Mouse (Mus musculus) lung, embryonic 14.5 days (tissue): ENCODE measurements at regions not wholly inside any gene's neighbourhood (a gene's known extent, or its start where the extent isn't known, plus 50 kb on each side); places are given as distances from the start of the nearest gene placed in this dataset.

Source experiments
- ATAC-seq: fragments of 200-750 bp; cut with Nextera tagmentation; 2 replicates; pipeline ENCODE4 v1.8.0; 2017; ENCODE audit warnings: mild to moderate bottlenecking, moderate TSS enrichment, moderate library complexity; ENCODE audit not compliant: insufficient read depth
- DNase-seq: peaks from one replicate; pipeline ENCODE4 v3.0.0-alpha.2; 2015
- H3K27ac ChIP-seq: fragments of 300-500 bp; sonication (generic); 2 replicates; pipeline ENCODE4 v1.5.1; 2014; ENCODE audit warnings: low read depth, mild to moderate bottlenecking, moderate library complexity
- H3K27me3 ChIP-seq: fragments of 300-500 bp; sonication (generic); 2 replicates; pipeline ENCODE4 v1.6.1; 2014; ENCODE audit warnings: low read length, control low read depth; ENCODE audit not compliant: insufficient read depth
- H3K36me3 ChIP-seq: fragments of 300-500 bp; sonication (generic); 2 replicates; pipeline ENCODE4 v1.6.1; 2014; ENCODE audit warnings: control low read depth; ENCODE audit not compliant: insufficient read depth
- H3K4me1 ChIP-seq: fragments of 300-500 bp; sonication (generic); 2 replicates; pipeline ENCODE4 v1.6.1; 2014; ENCODE audit warnings: antibody characterized with exemption, control low read depth; ENCODE audit not compliant: insufficient read depth
- H3K4me2 ChIP-seq: fragments of 300-500 bp; sonication (generic); 2 replicates; pipeline ENCODE4 v1.6.1; 2014; ENCODE audit warnings: mild to moderate bottlenecking
- H3K4me3 ChIP-seq: fragments of 300-500 bp; sonication (generic); 2 replicates; pipeline ENCODE4 v1.5.1; 2014; ENCODE audit warnings: low read depth, low read length
- H3K9ac ChIP-seq: fragments of 300-500 bp; sonication (generic); 2 replicates; pipeline ENCODE4 v1.6.1; 2014
- H3K9me3 ChIP-seq: fragments of 300-500 bp; sonication (generic); 2 replicates; pipeline ENCODE4 v1.6.1; 2016; ENCODE audit warnings: low read depth, low read length, control low read depth
- CTCF ChIP-seq: IDR thresholded peaks from 2 replicates; pipeline ENCODE4 v1.5.1; 2016; ENCODE audit warnings: antibody characterized with exemption, low read depth
- WGBS: fragments of 180-500 bp; shearing (Covaris S2); extraction: QIAGEN DNeasy Blood & Tissue Kit; methylation state at CpG from one replicate; pipeline ENCODE4 v1.1.7; 2014; 5-methylcytosine and 5-hydroxymethylcytosine counted together

DNA sequence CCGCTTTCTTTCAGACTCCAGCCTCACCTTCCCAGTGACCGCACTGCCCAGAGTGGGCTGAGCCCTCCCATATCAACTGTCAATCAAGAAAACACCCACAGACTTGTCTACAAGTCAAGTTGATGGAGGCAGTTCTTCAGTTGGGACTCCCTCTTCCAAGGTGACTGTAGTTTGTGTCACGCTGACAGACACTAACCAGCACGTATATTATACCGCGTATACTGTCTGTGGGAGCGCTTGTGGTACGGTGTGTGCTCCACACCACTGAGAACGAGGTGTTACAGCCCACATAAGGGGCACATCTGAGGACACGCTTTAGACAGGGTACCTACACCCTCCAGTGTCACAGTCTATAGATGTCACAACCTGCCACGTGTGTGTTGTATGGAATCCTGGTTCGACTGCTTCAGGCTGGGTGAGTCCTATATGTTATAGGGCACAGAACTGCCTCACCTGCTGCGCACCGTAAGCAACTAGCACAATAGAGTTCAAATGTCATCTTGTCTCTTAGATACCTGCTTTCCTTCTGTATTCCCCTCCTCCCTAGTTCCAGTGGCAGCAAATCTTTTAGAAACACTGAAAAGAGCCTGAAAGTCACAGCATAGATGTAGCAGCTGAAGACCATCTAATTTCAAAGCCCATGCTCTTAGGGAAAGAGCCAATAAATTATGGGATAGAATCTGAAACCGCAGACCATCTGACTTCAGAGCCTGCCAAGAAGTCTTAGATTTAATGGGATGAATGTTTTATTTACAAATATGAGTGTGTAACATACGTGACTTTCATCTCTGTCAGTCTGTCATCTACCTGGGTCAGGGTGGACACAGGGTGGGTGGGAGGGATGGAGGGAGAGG is 219.8 kb downstream of the Etnk1 start:
- no peaks in the 10 kb centered on the region for H3K4me1 ChIP-seq
- WGBS = 83% methylated on average over 16 of the region's 16 CpGs
- no peak for TF ChIP-seq CTCF
- peak; percentile 84 for DNase-seq
- no peak overlapping the region for H3K4me3 ChIP-seq
- no peaks in the 10 kb centered on the region for H3K27me3 ChIP-seq
- ATAC-seq = peak; percentile 86
- no peaks in the 10 kb centered on the region for H3K9me3 ChIP-seq
- no peak overlapping the region for H3K4me2 ChIP-seq
- H3K36me3 ChIP-seq = no peaks in the 10 kb centered on the region
- no peak overlapping the region for H3K27ac ChIP-seq
- H3K9ac ChIP-seq = no peak overlapping the region

DNA sequence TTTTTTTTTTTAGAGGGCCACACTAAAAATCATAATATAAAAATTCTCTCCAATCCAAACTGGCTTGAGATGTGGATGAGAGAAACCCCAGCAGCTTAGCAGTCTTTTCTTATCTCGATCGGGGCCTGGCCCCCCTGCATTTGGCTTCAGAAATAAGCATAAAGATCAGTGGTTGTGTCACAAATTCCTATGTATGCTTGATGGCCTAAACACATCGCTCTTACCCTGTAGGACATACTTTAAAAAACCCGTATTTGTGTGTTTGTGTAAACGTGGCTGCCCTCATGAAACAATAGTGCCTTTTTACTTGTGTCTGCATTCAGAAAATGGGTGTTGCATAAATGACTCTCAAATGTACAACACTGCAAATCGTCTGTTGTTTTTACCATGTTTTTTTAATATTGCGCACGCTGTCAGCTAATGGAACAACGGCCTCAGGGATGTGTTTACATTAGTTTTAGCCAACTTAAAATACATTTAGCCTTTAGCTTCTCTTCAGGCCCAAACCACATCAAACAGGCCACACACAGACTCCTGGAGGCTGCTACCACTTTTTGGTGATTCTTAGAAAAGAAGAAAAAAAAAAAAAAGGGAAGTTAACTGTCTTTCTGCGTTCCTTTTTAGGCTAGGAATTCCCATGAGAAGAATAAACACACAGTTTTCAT is 226.7 kb downstream of the Etnk1 start:
- no peaks in the 10 kb centered on the region for H3K4me1 ChIP-seq
- no peaks in the 10 kb centered on the region for H3K9me3 ChIP-seq
- no peak overlapping the region for H3K9ac ChIP-seq
- no peak for TF ChIP-seq CTCF
- no peak overlapping the region for H3K4me3 ChIP-seq
- no peaks in the 10 kb centered on the region for H3K36me3 ChIP-seq
- WGBS = 37% methylated on average over 10 of the region's 10 CpGs
- H3K27ac ChIP-seq = peak overlapping the region; percentile 72
- DNase-seq (peak; percentile 82), ATAC-seq (peak; percentile 81)
- H3K4me2 ChIP-seq = no peak overlapping the region
- no peaks in the 10 kb centered on the region for H3K27me3 ChIP-seq

DNA sequence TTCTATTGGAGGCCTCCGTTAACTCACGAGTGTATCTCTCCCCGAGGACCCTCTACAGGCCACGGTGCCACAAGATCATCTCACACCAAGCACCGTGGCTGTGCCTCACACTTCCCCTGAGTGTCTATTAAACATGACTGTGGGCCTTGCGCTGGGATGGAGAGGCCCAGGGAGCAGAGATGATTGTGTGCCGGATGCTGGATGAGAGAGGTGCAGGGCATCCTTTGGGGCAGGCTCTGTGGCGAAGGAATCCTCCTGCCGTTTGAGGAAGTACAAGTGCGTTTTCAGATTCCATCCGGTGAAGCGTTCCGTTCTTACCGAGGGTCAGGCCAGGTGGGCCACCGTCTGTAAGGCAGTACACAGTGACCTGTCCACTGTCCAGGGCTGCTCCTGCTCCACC is 227.4 kb downstream of the Etnk1 start:
- H3K27me3 ChIP-seq = no peaks in the 10 kb centered on the region
- no peak overlapping the region for H3K4me2 ChIP-seq
- TF ChIP-seq CTCF = no peak
- H3K4me3 ChIP-seq = no peak overlapping the region
- DNase-seq (no peak), ATAC-seq (peak; percentile 51; the same call in 1 of the 2 replicates)
- no peaks in the 10 kb centered on the region for H3K4me1 ChIP-seq
- no peak overlapping the region for H3K9ac ChIP-seq
- no peaks in the 10 kb centered on the region for H3K36me3 ChIP-seq
- WGBS = 69% methylated on average over 15 of the region's 15 CpGs
- H3K27ac ChIP-seq = peak overlapping the region; percentile 72
- H3K9me3 ChIP-seq = no peaks in the 10 kb centered on the region

DNA sequence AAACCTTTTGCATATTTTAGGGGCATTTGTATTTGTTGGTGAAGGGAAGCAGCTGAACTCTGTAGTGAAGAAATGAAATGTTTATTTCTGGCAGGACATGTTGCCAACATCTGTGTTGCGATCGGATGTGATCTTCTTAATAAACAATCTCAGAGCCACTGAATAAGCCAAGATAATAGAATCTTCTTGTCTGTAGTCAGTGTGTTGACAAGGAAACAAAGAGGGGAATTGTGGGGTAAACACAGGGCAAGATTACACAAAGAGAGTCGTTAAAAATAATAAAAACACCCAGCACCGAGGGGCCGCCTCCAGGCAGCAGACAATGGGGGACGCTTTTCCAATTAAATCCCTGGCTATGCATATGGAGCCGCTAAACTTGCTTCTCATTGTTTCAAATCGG is 234.4 kb downstream of the Etnk1 start:
- Histone ChIP-seq H3K9ac (no peak overlapping the region), H3K4me1 (no peaks in the 10 kb centered on the region), H3K27me3 (no peaks in the 10 kb centered on the region), H3K27ac (no peak overlapping the region), H3K4me3 (no peak overlapping the region), H3K4me2 (no peak overlapping the region), H3K36me3 (no peaks in the 10 kb centered on the region), H3K9me3 (no peaks in the 10 kb centered on the region)
- no peak for TF ChIP-seq CTCF
- WGBS = 36% methylated on average over 8 of the region's 8 CpGs
- peak; percentile 61 for DNase-seq
- ATAC-seq = 0 out of 2 replicates have a peak, but pooled peaks have one; percentile 24

DNA sequence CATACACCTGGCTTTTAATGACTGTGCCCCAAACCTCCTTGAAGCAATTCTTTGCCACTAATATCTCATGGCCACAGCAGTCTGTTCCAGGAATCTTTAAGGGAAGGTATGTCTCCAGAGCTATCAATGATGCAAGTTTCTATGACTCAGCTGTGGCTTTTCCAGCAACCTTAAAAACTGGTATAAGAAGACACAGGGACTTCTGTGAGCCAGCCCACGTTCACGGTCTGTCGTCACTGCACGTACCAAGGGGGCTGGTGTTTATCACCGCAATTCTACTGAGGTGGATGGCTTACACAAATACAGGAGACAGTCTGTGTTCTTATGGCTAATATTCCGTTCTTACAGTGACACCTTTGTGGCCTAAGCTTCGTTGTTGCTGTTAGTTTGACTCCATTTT is 234.9 kb downstream of the Etnk1 start:
- H3K27me3 ChIP-seq = no peaks in the 10 kb centered on the region
- DNase-seq = no peak

DNA sequence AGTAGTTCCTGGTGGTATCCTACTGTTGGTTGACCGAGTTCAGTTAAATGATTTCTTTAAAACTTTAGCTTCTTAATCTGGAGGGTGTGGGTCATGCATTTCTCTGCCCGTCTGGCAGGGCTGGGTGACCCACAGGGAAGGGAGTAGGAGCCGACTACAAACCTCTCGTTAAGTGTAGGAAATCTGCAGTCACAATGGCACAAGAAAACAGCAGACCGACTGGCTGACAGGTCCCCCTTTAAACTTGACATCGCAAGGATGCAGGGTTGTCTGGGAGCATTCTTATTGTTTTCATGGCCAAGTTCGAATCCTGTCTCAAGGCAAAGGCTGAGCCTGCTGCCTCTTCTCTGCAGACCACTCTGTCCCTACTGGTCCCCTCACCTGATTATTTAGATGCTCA is 235.7 kb downstream of the Etnk1 start:
- no peak for ATAC-seq
- H3K4me2 ChIP-seq = no peak overlapping the region

More for the DNA sequence above, 234.9 kb downstream of the Etnk1 start:
- Histone ChIP-seq H3K4me3 (no peak overlapping the region), H3K4me1 (no peaks in the 10 kb centered on the region), H3K4me2 (no peak overlapping the region), H3K9ac (no peak overlapping the region), H3K27ac (no peak overlapping the region), H3K36me3 (no peaks in the 10 kb centered on the region), H3K9me3 (no peaks in the 10 kb centered on the region)
- 89% methylated on average over 7 of the region's 7 CpGs for WGBS
- ATAC-seq = no peak
- TF ChIP-seq CTCF = no peak

DNA sequence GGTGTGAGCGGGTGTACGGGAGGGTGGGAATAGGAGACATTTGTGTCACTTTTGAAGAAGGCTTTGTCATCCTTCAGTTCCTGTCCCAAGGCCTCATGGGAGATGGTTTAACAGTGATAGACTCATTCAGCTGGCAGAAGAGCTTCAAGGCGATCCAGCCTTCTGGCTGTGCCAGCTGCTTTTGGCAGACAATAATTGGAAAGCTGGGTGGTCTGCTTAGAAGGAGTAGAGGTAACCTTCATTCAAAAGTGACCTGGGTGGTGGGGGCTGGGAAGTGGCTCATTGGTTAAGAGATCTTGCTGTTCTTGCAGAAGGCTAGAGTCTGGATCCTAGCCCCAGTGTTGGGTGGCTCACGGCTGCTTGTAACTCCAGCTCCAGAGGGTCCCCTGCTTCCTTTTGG is 237.5 kb downstream of the Etnk1 start:
- Histone ChIP-seq H3K4me3 (no peak overlapping the region), H3K27ac (no peak overlapping the region), H3K9me3 (no peaks in the 10 kb centered on the region), H3K9ac (no peak overlapping the region), H3K36me3 (no peaks in the 10 kb centered on the region), H3K27me3 (no peaks in the 10 kb centered on the region), H3K4me1 (no peaks in the 10 kb centered on the region), H3K4me2 (no peak overlapping the region)
- TF ChIP-seq CTCF = no peak
- 88% methylated on average over 4 of the region's 4 CpGs for WGBS
- no peak for DNase-seq
- ATAC-seq = no peak

More for the DNA sequence above, 235.7 kb downstream of the Etnk1 start:
- Histone ChIP-seq H3K4me1 (no peaks in the 10 kb centered on the region), H3K4me3 (no peak overlapping the region), H3K36me3 (no peaks in the 10 kb centered on the region), H3K9me3 (no peaks in the 10 kb centered on the region), H3K9ac (no peak overlapping the region), H3K27me3 (no peaks in the 10 kb centered on the region), H3K27ac (no peak overlapping the region)
- WGBS = 81% methylated on average over 7 of the region's 7 CpGs
- no peak for DNase-seq
- TF ChIP-seq CTCF = no peak
